Mouse (Mus musculus): ENCODE data around the gene Usp28. TPM values are rescaled to one million over a fixed set of nuclear protein-coding genes. Genes with fewer than 3 reads are reported as not detected.
A peak's percentile ranks its signal among the peaks of the same experiment; 100 is the strongest.

Usp28 gene
- polyA plus RNA-seq (2014; fragmentation: Nextera tagmentation; extraction: Ambion mirVana), result 26.7 and 30.7 TPM in 2 replicates

DNA sequence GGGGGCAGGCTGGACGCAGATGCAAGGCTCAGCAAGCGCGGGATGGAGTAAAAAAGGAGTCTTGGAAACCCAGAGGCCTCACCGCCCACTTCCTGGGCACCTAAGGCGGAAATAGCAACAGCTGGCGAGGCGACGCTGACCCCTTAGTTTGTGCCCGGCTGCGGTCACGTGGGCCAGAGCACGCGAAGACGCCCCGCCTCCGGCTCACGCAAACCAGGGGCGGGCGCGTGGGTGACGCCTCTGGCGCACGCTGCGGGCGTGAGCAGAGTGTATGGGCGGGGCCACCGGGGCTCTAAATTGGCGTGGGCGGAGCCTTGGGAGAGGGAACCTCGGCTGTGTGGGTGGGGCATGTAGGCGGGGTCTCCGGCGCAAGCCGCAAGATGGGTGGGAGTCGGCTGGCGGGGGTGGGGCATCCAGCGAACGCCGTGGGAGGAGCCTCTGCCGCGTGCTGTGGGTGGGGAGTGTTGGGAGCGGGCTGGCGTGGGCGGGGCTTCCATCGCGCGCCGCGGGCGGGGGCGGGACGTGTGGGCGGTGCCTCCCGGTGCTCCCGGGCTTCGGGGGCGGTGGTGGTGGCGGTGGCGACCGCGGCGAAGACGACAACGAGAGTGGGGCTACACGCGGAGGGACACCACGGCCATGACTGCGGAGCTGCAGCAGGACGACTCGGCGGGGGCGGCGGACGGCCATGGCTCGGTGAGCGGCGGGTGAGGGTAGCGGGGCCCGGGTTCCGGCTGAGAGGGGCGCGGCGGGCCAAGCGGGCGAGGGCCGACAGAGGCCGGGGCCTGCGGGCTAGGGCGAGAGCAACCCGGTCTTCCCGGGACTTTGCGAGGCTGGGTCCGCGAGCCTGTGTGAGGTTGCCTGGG lies at the start of gene Usp28:
TSS of gene Usp28 (plus strand) at position 531 of the 863 bp plus-strand sequence.
- H3K27ac ChIP-seq (ENCODE audit: low read depth), result peak within 1 kb of the TSS; percentile 80
- peak within 1 kb of the TSS; percentile 74 for H3K9ac ChIP-seq (ENCODE audit: low read length)
- no peaks in the 10 kb centered on the region for H3K9me3 ChIP-seq (ENCODE audit: control insufficient read depth, low read length)
- no peaks in the 10 kb centered on the region for H3K36me3 ChIP-seq (ENCODE audit: control insufficient read depth, insufficient read depth, low read length)
- H3K4me1 ChIP-seq (replicated peaks; ENCODE audit: control insufficient read depth, insufficient read depth, low read length), result peaks cover 20% of the 10 kb centered on the region
- H3K4me2 ChIP-seq (ENCODE audit: low read length), result peak within 1 kb of the TSS; percentile 69
- DNase-seq (ENCODE audit: low spot score) (peak; percentile 99), ATAC-seq (replicated peaks; ENCODE audit: low FRiP score, low TSS enrichment, low read depth) (peak; percentile 94)
- under 1% methylated on average over 94 of the region's 94 CpGs for WGBS
- peak within 1 kb of the TSS; percentile 53 for H3K4me3 ChIP-seq (ENCODE audit: low read depth, low read length)
- H3K27me3 ChIP-seq (replicated peaks; ENCODE audit: control insufficient read depth, insufficient read depth, low read length), result no peaks in the 10 kb centered on the region

DNA sequence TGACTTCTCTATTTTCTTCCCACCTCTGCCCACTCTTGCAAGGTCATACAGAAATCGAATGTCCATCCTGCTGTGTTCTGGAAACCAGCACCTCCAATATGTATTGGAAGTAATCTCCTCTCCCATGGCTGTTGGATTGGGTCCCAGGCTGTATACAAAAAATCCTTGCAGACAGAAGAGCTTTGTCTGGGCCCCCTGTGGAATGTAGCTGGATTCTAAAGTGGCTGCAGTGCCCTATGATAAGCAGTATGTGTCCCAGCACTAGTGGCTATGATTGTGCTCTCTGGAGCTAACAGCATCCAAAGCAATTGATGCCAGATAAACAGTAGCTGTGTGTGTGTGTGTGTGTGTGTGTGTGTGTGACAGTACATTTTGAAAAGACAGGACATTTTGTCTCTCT lies 42.8 kb upstream of the Usp28 start:
- Histone ChIP-seq H3K27me3 (replicated peaks; ENCODE audit: control insufficient read depth, insufficient read depth, low read length) (no peaks in the 10 kb centered on the region), H3K27ac (ENCODE audit: low read depth) (no peak overlapping the region), H3K4me3 (ENCODE audit: low read depth, low read length) (no peak overlapping the region), H3K9me3 (ENCODE audit: control insufficient read depth, low read length) (no peaks in the 10 kb centered on the region), H3K4me2 (ENCODE audit: low read length) (no peak overlapping the region), H3K36me3 (ENCODE audit: control insufficient read depth, insufficient read depth, low read length) (no peaks in the 10 kb centered on the region), H3K4me1 (replicated peaks; ENCODE audit: control insufficient read depth, insufficient read depth, low read length) (no peaks in the 10 kb centered on the region), H3K9ac (ENCODE audit: low read length) (no peak overlapping the region)
- WGBS, result 79% methylated on average over 1 of the region's 1 CpGs
- DNase-seq (ENCODE audit: low spot score) (no peak), ATAC-seq (replicated peaks; ENCODE audit: low FRiP score, low TSS enrichment, low read depth) (no peak)

DNA sequence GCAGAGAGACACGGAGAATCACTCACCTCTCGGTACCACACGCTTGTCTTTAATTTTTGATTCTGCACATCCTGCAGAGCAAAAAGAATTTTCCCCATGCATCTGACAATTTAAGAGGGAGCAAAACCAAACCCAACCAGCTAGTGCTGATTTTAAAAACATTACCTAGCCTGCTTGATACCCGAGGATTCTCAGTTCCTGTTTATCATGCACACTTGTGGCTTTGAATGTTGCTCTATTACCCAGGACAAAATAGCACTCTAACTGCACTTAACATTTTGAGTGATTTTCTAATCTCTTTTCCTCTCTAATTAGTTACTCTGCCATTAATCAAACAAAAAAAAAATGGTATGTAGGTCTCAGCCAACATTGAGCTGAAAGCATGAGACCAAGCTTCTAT lies 37.6 kb upstream of the Usp28 start:
- no peaks in the 10 kb centered on the region for H3K27me3 ChIP-seq (replicated peaks; ENCODE audit: control insufficient read depth, insufficient read depth, low read length)
- no peak overlapping the region for H3K27ac ChIP-seq (ENCODE audit: low read depth)
- DNase-seq (ENCODE audit: low spot score), result no peak
- WGBS, result 86% methylated on average over 4 of the region's 4 CpGs
- no peak overlapping the region for H3K9ac ChIP-seq (ENCODE audit: low read length)
- H3K4me1 ChIP-seq (replicated peaks; ENCODE audit: control insufficient read depth, insufficient read depth, low read length), result no peaks in the 10 kb centered on the region
- H3K4me2 ChIP-seq (ENCODE audit: low read length), result no peak overlapping the region
- ATAC-seq (replicated peaks; ENCODE audit: low FRiP score, low TSS enrichment, low read depth), result no peak
- no peak overlapping the region for H3K4me3 ChIP-seq (ENCODE audit: low read depth, low read length)
- no peaks in the 10 kb centered on the region for H3K36me3 ChIP-seq (ENCODE audit: control insufficient read depth, insufficient read depth, low read length)
- H3K9me3 ChIP-seq (ENCODE audit: control insufficient read depth, low read length), result no peaks in the 10 kb centered on the region

DNA sequence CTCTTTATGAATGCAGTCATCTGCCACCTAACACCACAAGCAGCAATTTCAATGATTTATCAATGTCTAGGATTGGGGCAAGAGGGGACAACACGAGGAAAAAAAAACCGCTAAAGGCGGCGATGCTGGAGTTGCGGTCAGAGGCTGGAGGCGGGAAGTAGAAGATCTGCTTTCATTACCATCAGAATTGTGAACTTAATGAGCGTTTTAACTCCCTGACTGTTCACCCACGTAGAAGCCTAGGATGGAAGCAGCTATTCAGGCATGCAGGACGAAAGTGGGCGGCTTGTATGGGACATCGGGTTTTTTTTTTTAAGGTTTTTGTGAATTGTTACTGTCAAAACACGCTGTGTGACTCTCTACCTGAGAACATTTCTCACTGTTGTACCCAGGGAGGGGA lies 23.9 kb upstream of the Usp28 start:
- Histone ChIP-seq H3K4me3 (ENCODE audit: low read depth, low read length) (no peak overlapping the region), H3K4me2 (ENCODE audit: low read length) (no peak overlapping the region)
- DNase-seq (ENCODE audit: low spot score), result no peak

DNA sequence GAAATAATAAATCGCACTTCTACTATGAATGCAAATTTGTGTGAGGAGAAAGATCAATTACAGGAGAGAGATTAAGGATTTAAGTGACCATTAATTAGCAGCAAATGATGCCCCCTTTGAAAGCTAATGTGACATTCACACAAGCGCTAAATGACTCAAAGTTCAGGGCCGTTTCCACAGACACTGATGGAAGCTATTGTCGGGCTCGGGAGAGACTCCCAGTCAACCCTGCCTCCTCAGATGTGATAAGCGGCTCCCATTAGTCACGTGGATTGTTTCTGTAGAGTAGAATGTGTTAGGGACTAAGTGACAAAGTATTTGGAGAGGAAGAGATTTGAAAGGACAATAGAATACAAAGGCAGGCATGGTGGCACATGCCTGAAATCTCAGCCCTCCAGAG lies 23.0 kb upstream of the Usp28 start:
- DNase-seq (ENCODE audit: low spot score) (no peak), ATAC-seq (replicated peaks; ENCODE audit: low FRiP score, low TSS enrichment, low read depth) (no peak)
- no peaks in the 10 kb centered on the region for H3K4me1 ChIP-seq (replicated peaks; ENCODE audit: control insufficient read depth, insufficient read depth, low read length)
- H3K4me3 ChIP-seq (ENCODE audit: low read depth, low read length), result no peak overlapping the region
- H3K9me3 ChIP-seq (ENCODE audit: control insufficient read depth, low read length), result no peaks in the 10 kb centered on the region
- 0 out of 2 replicates have a peak, but pooled peaks cover 8% of the 10 kb centered on the region for H3K27me3 ChIP-seq (replicated peaks; ENCODE audit: control insufficient read depth, insufficient read depth, low read length)
- 44% methylated on average over 7 of the region's 7 CpGs for whole genome bisulfite sequencing
- no peak overlapping the region for H3K27ac ChIP-seq (ENCODE audit: low read depth)
- no peak overlapping the region for H3K4me2 ChIP-seq (ENCODE audit: low read length)
- H3K36me3 ChIP-seq (ENCODE audit: control insufficient read depth, insufficient read depth, low read length), result no peaks in the 10 kb centered on the region
- H3K9ac ChIP-seq (ENCODE audit: low read length), result no peak overlapping the region

More for the DNA sequence above, 23.9 kb upstream of the Usp28 start:
- no peaks in the 10 kb centered on the region for H3K36me3 ChIP-seq (ENCODE audit: control insufficient read depth, insufficient read depth, low read length)
- H3K27me3 ChIP-seq (replicated peaks; ENCODE audit: control insufficient read depth, insufficient read depth, low read length), result 0 out of 2 replicates have a peak, but pooled peaks cover 8% of the 10 kb centered on the region
- no peak for ATAC-seq (replicated peaks; ENCODE audit: low FRiP score, low TSS enrichment, low read depth)
- H3K9ac ChIP-seq (ENCODE audit: low read length), result no peak overlapping the region
- no peaks in the 10 kb centered on the region for H3K4me1 ChIP-seq (replicated peaks; ENCODE audit: control insufficient read depth, insufficient read depth, low read length)
- H3K27ac ChIP-seq (ENCODE audit: low read depth), result no peak overlapping the region
- 40% methylated on average over 12 of the region's 12 CpGs for WGBS
- H3K9me3 ChIP-seq (ENCODE audit: control insufficient read depth, low read length), result no peaks in the 10 kb centered on the region

DNA sequence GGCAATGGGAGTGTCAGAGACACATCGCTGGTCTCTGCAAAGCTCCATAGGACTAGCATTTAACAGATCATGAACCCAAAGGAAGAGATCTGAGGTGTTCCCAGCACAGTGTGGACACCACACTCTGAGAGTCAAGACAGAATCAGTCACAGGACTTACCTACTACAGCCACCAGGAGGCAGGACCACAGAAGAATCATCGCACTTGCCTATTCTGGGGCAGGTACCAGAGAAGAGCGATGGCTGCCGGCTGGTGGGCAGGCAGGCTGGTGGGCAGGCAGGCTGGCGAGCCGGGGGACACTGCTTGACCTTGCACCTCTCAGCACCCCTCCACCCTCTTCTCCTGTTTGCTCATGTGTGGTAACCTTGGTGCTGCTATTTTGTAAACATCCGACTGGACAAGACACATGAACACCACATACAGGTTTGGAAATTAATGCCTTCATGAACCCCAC lies 20.6 kb upstream of the Usp28 start, which contains the start of gene Htr3b:
TSS of gene Htr3b (minus strand) at position 404 of the 454 bp plus-strand sequence.
- Histone ChIP-seq H3K4me2 (ENCODE audit: low read length) (no peak within 1 kb of the TSS), H3K9ac (ENCODE audit: low read length) (no peak within 1 kb of the TSS), H3K4me3 (ENCODE audit: low read depth, low read length) (no peak within 1 kb of the TSS), H3K27me3 (replicated peaks; ENCODE audit: control insufficient read depth, insufficient read depth, low read length) (0 out of 2 replicates have a peak, but pooled peaks cover 8% of the 10 kb centered on the region), H3K27ac (ENCODE audit: low read depth) (no peak within 1 kb of the TSS), H3K36me3 (ENCODE audit: control insufficient read depth, insufficient read depth, low read length) (no peaks in the 10 kb centered on the region), H3K9me3 (ENCODE audit: control insufficient read depth, low read length) (no peaks in the 10 kb centered on the region), H3K4me1 (replicated peaks; ENCODE audit: control insufficient read depth, insufficient read depth, low read length) (no peaks in the 10 kb centered on the region)
- 62% methylated on average over 7 of the region's 7 CpGs for WGBS
- ATAC-seq (replicated peaks; ENCODE audit: low FRiP score, low TSS enrichment, low read depth), result no peak
- DNase-seq (ENCODE audit: low spot score), result no peak

DNA sequence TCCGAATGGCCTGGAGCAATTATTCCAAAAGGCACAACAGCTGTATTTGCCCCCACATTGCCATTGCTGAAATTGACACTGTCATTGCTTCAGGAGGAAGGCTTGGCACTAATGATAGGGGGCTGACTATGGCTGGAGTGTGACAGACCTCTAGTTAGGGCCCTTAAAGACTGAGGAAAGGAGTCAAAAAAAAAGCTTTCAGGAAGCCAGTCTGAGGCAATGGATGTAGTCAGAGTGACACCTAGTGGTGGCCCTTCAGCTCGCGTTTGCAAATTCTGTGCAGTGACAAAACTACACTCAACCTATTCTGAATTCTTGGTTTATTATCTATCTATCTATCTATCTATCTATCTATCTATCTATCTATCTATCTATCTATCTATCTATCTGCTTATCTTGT lies 12.7 kb upstream of the Usp28 start:
- Histone ChIP-seq H3K4me2 (ENCODE audit: low read length) (no peak overlapping the region), H3K4me3 (ENCODE audit: low read depth, low read length) (no peak overlapping the region), H3K27me3 (replicated peaks; ENCODE audit: control insufficient read depth, insufficient read depth, low read length) (no peaks in the 10 kb centered on the region), H3K4me1 (replicated peaks; ENCODE audit: control insufficient read depth, insufficient read depth, low read length) (no peaks in the 10 kb centered on the region), H3K9ac (ENCODE audit: low read length) (no peak overlapping the region), H3K27ac (ENCODE audit: low read depth) (no peak overlapping the region), H3K36me3 (ENCODE audit: control insufficient read depth, insufficient read depth, low read length) (no peaks in the 10 kb centered on the region), H3K9me3 (ENCODE audit: control insufficient read depth, low read length) (no peaks in the 10 kb centered on the region)
- 31% methylated on average over 3 of the region's 3 CpGs for WGBS
- ATAC-seq (replicated peaks; ENCODE audit: low FRiP score, low TSS enrichment, low read depth) (no peak), DNase-seq (ENCODE audit: low spot score) (peak; percentile 79)

DNA sequence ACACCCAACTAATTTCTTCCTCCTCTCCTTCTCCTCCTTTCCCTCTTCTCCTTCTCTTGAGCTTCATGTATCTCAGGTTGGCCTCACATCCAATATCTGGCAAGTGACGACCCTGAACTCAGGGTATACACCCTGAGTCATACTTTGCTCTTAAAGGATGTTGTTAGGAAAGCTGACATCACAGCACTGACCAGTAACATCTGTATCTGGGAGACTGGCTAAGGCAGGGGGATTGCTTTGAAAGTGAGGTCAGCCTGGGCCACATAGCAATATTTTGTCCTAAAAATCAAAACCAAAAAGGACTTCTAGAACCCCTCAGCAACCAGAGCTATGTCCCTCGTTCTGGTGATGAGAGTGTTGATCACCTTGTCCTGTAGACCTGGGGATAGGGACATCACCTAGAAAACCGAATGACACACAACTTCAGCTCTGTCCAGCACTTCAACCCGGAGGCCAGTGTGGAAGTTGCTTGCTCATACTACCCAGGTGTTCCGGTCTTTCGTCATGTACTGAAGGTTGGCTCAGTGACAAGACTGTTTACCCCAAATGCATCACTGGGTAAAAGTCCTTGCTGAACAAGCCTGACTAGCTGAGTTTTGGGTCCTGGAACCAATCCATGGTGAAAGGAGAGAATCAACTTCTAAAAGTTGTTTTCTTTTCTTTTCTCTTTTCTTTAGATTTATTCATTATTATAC lies 8.4 kb upstream of the Usp28 start:
- ATAC-seq (replicated peaks; ENCODE audit: low FRiP score, low TSS enrichment, low read depth), result no peak

More for the DNA sequence above, 8.4 kb upstream of the Usp28 start:
- no peaks in the 10 kb centered on the region for H3K4me1 ChIP-seq (replicated peaks; ENCODE audit: control insufficient read depth, insufficient read depth, low read length)
- no peak overlapping the region for H3K9ac ChIP-seq (ENCODE audit: low read length)
- no peak overlapping the region for H3K27ac ChIP-seq (ENCODE audit: low read depth)
- no peak for DNase-seq (ENCODE audit: low spot score)
- H3K4me3 ChIP-seq (ENCODE audit: low read depth, low read length), result no peak overlapping the region
- no peaks in the 10 kb centered on the region for H3K27me3 ChIP-seq (replicated peaks; ENCODE audit: control insufficient read depth, insufficient read depth, low read length)
- no peaks in the 10 kb centered on the region for H3K36me3 ChIP-seq (ENCODE audit: control insufficient read depth, insufficient read depth, low read length)
- H3K4me2 ChIP-seq (ENCODE audit: low read length), result no peak overlapping the region
- H3K9me3 ChIP-seq (ENCODE audit: control insufficient read depth, low read length), result no peaks in the 10 kb centered on the region
- 82% methylated on average over 6 of the region's 6 CpGs for WGBS
